Mouse (Mus musculus) adrenal gland, postnatal 36 days (tissue): ENCODE results near the gene H2al1f. TPM values are rescaled to one million over a fixed set of nuclear protein-coding genes. Genes with fewer than 3 reads are reported as not detected.

Experiments
- total RNA-seq, 2 experiments: library from RNA; stranded (reverse); gene quantifications; 2 replicates each; pipeline ENCODE4 v1.2.3; 2021

The H2al1f gene
- total RNA-seq, 2 experiments from 2014 or later: not detected

Other genes with a start within 250 kb of the H2al1f start
- not detected for gene H2al1a, start 15.9 kb upstream of the H2al1f start, total RNA-seq
- not detected for gene H2al1b, start 12.7 kb upstream of the H2al1f start, total RNA-seq
- gene H2al1c, start 9.5 kb upstream of the H2al1f start, total RNA-seq: not detected
- gene H2al1d, start 6.3 kb upstream of the H2al1f start, total RNA-seq: not detected
- not detected for gene H2al1e, start 3.2 kb upstream of the H2al1f start, total RNA-seq
- gene H2al1g, start 3.1 kb downstream of the H2al1f start, total RNA-seq: not detected
- not detected for gene H2al1h, start 6.3 kb downstream of the H2al1f start, total RNA-seq
- gene H2al1i, start 9.5 kb downstream of the H2al1f start, total RNA-seq: not detected
- gene H2al1j, start 12.7 kb downstream of the H2al1f start, total RNA-seq: not detected